Mouse (Mus musculus) T-helper 17 cell (primary cell): ENCODE measurements around the gene Fam69a.
"Not testable (repeated sequence)": the region's sequence is repeated elsewhere in the genome, so short reads cannot be mapped to it uniquely, and the experiment has no call there.

Experiments
- in situ Hi-C, 2 experiments: fragments of 300-600 bp; cut with MboI, MseI; formaldehyde crosslinking; loops; 1 replicate in 1 of 2; 2 replicates in 1 of 2; pipeline ENCODE4 v1.15.1; 2025; ENCODE audit warnings: high pct_unique_total_duplicates in 2 of 2

Gene Fam69a

GRCm38 (mm10) chr5:107909668-107910067 is 77.2 kb downstream of the Fam69a start:
- in situ Hi-C loops: no loop called here

- in situ Hi-C loops: no loop called here
Measured at GRCm38 (mm10) chr5:107908514-107909110, 78.3 kb downstream of the Fam69a start.

GRCm38 (mm10) chr5:107904325-107904724 is 82.6 kb downstream of the Fam69a start:
- in situ Hi-C loops: no loop called here

GRCm38 (mm10) chr5:107901014-107901615 is 85.8 kb downstream of the Fam69a start:
- in situ Hi-C loops: no loop called here

GRCm38 (mm10) chr5:107900206-107901013 is 86.5 kb downstream of the Fam69a start, which contains the start of gene Rpl5:
Gene Rpl5, plus strand, starts transcription at chr5:107900502.
- in situ Hi-C loops: no loop called here

GRCm38 (mm10) chr5:107896265-107896664 is 90.6 kb downstream of the Fam69a start:
- in situ Hi-C loops: no loop called here

- in situ Hi-C loops: no loop called here
Measured at GRCm38 (mm10) chr5:107894676-107895075, 92.2 kb downstream of the Fam69a start.

GRCm38 (mm10) chr5:107891515-107891914 is 95.4 kb downstream of the Fam69a start:
- in situ Hi-C loops: not testable (repeated sequence)

- in situ Hi-C loops: no loop called here
Measured at GRCm38 (mm10) chr5:107889994-107890888, 96.6 kb downstream of the Fam69a start.

GRCm38 (mm10) chr5:107880710-107881109 is 106.2 kb downstream of the Fam69a start:
- in situ Hi-C loops: no loop called here

- in situ Hi-C loops: loop anchor here (5.0 kb wide), 2 partner anchors 35 to 270 kb away; no protein-coding TSS in a partner anchor
Measured at GRCm38 (mm10) chr5:107877053-107877452, 109.8 kb downstream of the Fam69a start.

- in situ Hi-C loops: loop anchor here (5.0 kb wide), 2 partner anchors 33 to 268 kb away; no protein-coding TSS in a partner anchor
Measured at GRCm38 (mm10) chr5:107875261-107875611, 111.6 kb downstream of the Fam69a start.

- in situ Hi-C loops: loop anchor here (5.0 to 25.0 kb wide), 3 partner anchors 32 to 1437 kb away; no protein-coding TSS in a partner anchor
Measured at GRCm38 (mm10) chr5:107874561-107875260, 112.2 kb downstream of the Fam69a start, which contains the start of gene Evi5. Gene Evi5, minus strand, starts transcription at chr5:107875107.

- in situ Hi-C loops: loop anchor here in 1 of 2 experiments (25.0 kb wide), 1 partner anchor 1437 kb away; no protein-coding TSS in a partner anchor
Measured at GRCm38 (mm10) chr5:107873886-107874302, 113.0 kb downstream of the Fam69a start.

GRCm38 (mm10) chr5:107873330-107873729 is 113.6 kb downstream of the Fam69a start:
- in situ Hi-C loops: loop anchor here in 1 of 2 experiments (25.0 kb wide), 1 partner anchor 1436 kb away; no protein-coding TSS in a partner anchor

- in situ Hi-C loops: loop anchor here in 1 of 2 experiments (25.0 kb wide), 1 partner anchor 1432 kb away; no protein-coding TSS in a partner anchor
Measured at GRCm38 (mm10) chr5:107869701-107870100, 117.2 kb downstream of the Fam69a start.

- in situ Hi-C loops: loop anchor here in 1 of 2 experiments (25.0 kb wide), 1 partner anchor 1432 kb away; no protein-coding TSS in a partner anchor
Measured at GRCm38 (mm10) chr5:107868905-107869424, 117.9 kb downstream of the Fam69a start.

GRCm38 (mm10) chr5:107867970-107868904 is 118.6 kb downstream of the Fam69a start:
- in situ Hi-C loops: loop anchor here in 1 of 2 experiments (25.0 kb wide), 1 partner anchor 1431 kb away; no protein-coding TSS in a partner anchor
